Mouse (Mus musculus) liver, postnatal 0 days (tissue): ENCODE measurements around the gene Aqp6. TPM values are rescaled to one million over a fixed set of nuclear protein-coding genes. Genes with fewer than 3 reads are reported as not detected.
A peak's percentile ranks its signal among the peaks of the same experiment; 100 is the strongest.

Experiments
- ATAC-seq: fragments of 200-750 bp; cut with Nextera tagmentation; 2 replicates; pipeline ENCODE4 v1.8.0; 2017; ENCODE audit warnings: mild to moderate bottlenecking, moderate library complexity
- DNase-seq: peaks from one replicate; pipeline ENCODE4 v3.0.0-alpha.2; 2016
- H3K27ac ChIP-seq: fragments of 300-500 bp; sonication (generic); 2 replicates; pipeline ENCODE4 v1.5.1; 2014; ENCODE audit warnings: antibody characterized with exemption, moderate library complexity, mild to moderate bottlenecking, low read depth
- H3K27me3 ChIP-seq: fragments of 300-500 bp; sonication (generic); 2 replicates; pipeline ENCODE4 v1.6.1; 2014; ENCODE audit warnings: low read length, control low read depth, mixed read lengths; ENCODE audit not compliant: insufficient read depth
- H3K36me3 ChIP-seq: fragments of 300-500 bp; sonication (generic); replicated peaks from 2 replicates; pipeline ENCODE4 v1.6.1; 2014; ENCODE audit warnings: mild to moderate bottlenecking, control low read depth, low read length, moderate library complexity, mixed read lengths; ENCODE audit not compliant: insufficient read depth
- H3K4me1 ChIP-seq: fragments of 300-500 bp; sonication (generic); 2 replicates; pipeline ENCODE4 v1.6.1; 2014; ENCODE audit warnings: antibody characterized with exemption, mild to moderate bottlenecking, control low read depth; ENCODE audit not compliant: insufficient read depth
- H3K4me2 ChIP-seq: fragments of 300-500 bp; sonication (generic); 2 replicates; pipeline ENCODE4 v1.6.1; 2014; ENCODE audit warnings: low read depth, mild to moderate bottlenecking, low read length, moderate library complexity, mixed read lengths
- H3K4me3 ChIP-seq: fragments of 300-500 bp; sonication (generic); 2 replicates; pipeline ENCODE4 v1.5.1; 2014; ENCODE audit warnings: low read depth, low read length
- H3K9ac ChIP-seq: fragments of 300-500 bp; sonication (generic); replicated peaks from 2 replicates; pipeline ENCODE4 v1.6.1; 2014; ENCODE audit warnings: mild to moderate bottlenecking, moderate library complexity
- H3K9me3 ChIP-seq: fragments of 300-500 bp; sonication (generic); 2 replicates; pipeline ENCODE4 v1.6.1; 2016; ENCODE audit warnings: mild to moderate bottlenecking, control low read depth, low read length, mixed read lengths
- CTCF ChIP-seq: sonication (generic); IDR thresholded peaks from 2 replicates; pipeline ENCODE4 v1.5.1; 2016; ENCODE audit warnings: antibody characterized with exemption, low read depth
- EP300 ChIP-seq: IDR thresholded peaks from 2 replicates; pipeline ENCODE4 v1.6.1; 2016; ENCODE audit warnings: antibody characterized with exemption, low read depth, mild to moderate bottlenecking
- WGBS: fragments of 180-500 bp; shearing (Covaris S2); extraction: QIAGEN DNeasy Blood & Tissue Kit; methylation state at CpG from one replicate; pipeline ENCODE4 v1.1.7; 2014; ENCODE audit not compliant: insufficient replicate concordance; 5-methylcytosine and 5-hydroxymethylcytosine counted together
- polyA plus RNA-seq: library from polyadenylated mRNA; unstranded; fragments of >200 nt; fragmentation: Nextera tagmentation; extraction: Ambion mirVana; gene quantifications from 2 replicates; pipeline ENCODE4 v1.2.1, GENCODE M21; 2015

The Aqp6 gene
- not detected in 2 replicates for polyA plus RNA-seq

DNA sequence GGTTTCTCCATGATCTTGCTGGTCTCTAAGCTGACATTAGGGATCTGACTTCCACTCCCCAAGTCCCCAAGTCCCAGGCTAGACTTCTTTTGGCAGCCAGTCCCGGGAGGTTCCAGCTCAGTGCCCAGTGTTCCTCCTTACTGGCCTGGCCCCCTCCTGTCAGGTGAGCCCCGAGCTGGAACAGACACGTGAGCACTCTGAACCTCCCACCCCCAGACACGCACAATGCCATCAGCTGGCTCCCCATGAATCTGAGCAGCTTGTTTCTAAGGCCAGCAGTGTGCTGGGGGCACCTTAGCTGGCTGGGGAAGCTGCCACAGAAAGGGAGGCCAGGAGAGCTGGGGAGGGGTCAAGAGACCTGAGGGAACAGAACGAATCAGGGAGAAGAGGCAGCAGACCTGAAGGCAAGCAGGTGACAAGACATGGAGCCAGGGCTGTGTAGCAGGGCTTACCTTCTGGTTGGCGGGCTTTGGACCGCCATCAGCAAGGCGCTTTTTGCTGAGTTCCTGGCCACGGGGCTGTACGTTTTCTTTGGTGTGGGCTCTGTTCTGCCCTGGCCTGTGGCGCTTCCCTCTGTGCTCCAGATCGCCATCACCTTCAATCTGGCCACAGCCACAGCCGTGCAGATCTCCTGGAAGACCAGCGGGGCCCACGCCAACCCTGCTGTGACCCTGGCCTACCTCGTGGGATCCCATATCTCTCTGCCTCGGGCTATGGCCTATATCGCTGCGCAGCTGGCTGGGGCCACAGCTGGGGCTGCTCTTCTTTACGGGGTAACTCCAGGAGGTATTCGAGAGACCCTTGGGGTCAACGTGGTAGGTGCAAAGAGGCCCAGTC lies at the start of gene Aqp6:
Gene Aqp6 (plus strand): TSS at position 415 of the 837 bp plus-strand sequence.
- ATAC-seq = no peak
- Histone ChIP-seq H3K36me3 (no peaks in the 10 kb centered on the region), H3K9me3 (no peaks in the 10 kb centered on the region), H3K27me3 (peaks cover 29% of the 10 kb centered on the region), H3K9ac (no peak within 1 kb of the TSS), H3K4me3 (no peak within 1 kb of the TSS), H3K27ac (no peak within 1 kb of the TSS), H3K4me1 (no peaks in the 10 kb centered on the region), H3K4me2 (no peak within 1 kb of the TSS)
- TF ChIP-seq CTCF (no peak), EP300 (no peak)
- WGBS = 63% methylated on average over 22 of the region's 22 CpGs
- DNase-seq = no peak

DNA sequence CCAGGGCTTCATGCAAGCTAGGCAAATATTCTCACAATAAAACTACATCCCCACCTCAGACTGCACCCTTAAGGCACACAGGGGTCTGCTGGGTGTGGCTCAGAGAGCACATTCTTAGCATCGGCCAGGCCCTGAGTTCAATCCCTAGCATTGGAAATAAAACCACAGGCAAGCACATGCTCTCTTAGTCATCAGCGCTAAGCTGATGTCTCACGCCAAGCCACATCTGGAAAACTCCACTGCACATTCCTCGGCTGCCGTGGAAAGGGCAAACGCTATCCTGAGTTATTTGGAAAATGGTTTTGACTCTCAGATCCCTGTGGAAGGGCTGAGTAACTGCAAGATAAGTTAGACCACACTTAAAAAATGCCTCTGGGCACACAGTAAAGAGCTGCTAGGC lies 47.4 kb upstream of the Aqp6 start:
- DNase-seq = no peak
- 65% methylated on average over 6 of the region's 6 CpGs for WGBS
- Histone ChIP-seq H3K4me2 (no peak overlapping the region), H3K4me1 (no peaks in the 10 kb centered on the region), H3K4me3 (no peak overlapping the region), H3K27ac (no peak overlapping the region), H3K27me3 (no peaks in the 10 kb centered on the region), H3K9ac (no peak overlapping the region), H3K36me3 (no peaks in the 10 kb centered on the region), H3K9me3 (no peaks in the 10 kb centered on the region)
- no peak for ATAC-seq
- no peak for TF ChIP-seq CTCF
- TF ChIP-seq EP300 = no peak

DNA sequence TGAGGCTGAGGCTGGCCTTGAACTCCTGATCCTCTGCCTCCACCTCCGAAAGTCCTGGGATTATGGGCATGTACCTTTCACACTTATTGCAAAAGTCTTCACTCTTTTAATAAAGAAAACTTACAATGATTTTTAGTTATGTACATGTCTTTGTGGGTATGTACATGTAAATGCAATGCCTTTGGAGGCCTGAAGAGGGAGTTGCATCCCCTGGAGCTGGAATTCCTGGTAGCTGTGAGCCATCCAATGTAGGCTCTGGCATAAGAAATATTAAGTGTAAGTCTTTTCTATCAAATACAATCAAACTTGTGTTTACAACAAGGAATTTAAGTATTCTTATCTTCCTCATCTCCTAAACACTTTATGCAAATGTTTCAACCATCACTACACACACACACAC lies 42.3 kb upstream of the Aqp6 start:
- ATAC-seq = no peak
- Histone ChIP-seq H3K9me3 (no peaks in the 10 kb centered on the region), H3K4me3 (no peak overlapping the region), H3K36me3 (no peaks in the 10 kb centered on the region), H3K27me3 (no peaks in the 10 kb centered on the region), H3K9ac (no peak overlapping the region), H3K4me1 (no peaks in the 10 kb centered on the region), H3K27ac (no peak overlapping the region), H3K4me2 (no peak overlapping the region)
- no peak for DNase-seq
- TF ChIP-seq EP300 = no peak
- no peak for TF ChIP-seq CTCF
- 64% methylated on average over 1 of the region's 1 CpGs for WGBS

DNA sequence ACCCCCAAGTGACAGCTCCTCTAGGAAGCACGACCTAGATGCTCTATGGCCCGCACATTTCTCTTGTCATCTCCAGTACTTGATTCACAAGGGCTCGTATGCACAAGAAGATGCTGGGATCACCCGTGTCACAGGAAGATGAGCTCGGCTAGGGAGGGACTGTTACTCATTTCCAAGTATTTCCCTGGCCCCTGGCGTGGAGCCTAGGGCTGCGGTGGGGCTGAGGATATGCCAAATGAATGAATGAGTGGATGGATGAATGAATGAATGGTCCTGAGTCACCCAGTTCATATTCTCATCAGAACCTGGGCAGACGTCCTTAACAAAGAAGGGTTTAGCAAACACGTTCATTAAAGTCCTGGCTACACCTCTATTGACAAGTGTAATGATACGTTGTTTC lies 41.0 kb upstream of the Aqp6 start:
- ATAC-seq = no peak
- 68% methylated on average over 10 of the region's 10 CpGs for WGBS
- TF ChIP-seq EP300 = no peak
- TF ChIP-seq CTCF = no peak

DNA sequence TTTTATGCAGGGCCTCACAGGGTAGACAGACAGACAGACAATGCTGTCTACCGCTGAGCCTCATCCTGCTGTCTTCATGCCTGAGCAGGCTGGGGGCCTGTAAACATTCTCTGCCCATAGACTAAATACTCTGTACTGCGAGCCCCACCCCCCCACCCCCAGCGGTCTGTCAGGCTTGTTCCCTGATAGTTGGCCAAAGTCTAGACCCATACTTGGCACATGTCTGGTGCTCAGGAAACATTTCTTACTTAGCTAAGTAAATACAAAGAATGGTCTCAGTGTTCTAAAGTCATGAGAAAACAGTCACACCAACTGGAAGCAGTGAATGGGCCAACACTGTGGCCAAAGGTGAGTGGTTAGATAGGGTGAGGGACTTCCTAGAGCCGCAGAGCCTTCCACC lies 33.8 kb upstream of the Aqp6 start:
- H3K27me3 ChIP-seq = no peaks in the 10 kb centered on the region
- H3K9me3 ChIP-seq = no peaks in the 10 kb centered on the region
- H3K4me1 ChIP-seq = no peaks in the 10 kb centered on the region
- H3K27ac ChIP-seq = no peak overlapping the region
- TF ChIP-seq CTCF = no peak
- TF ChIP-seq EP300 = no peak
- no peak overlapping the region for H3K4me2 ChIP-seq
- no peak overlapping the region for H3K9ac ChIP-seq
- no peaks in the 10 kb centered on the region for H3K36me3 ChIP-seq
- 69% methylated on average over 4 of the region's 4 CpGs for WGBS
- DNase-seq (no peak), ATAC-seq (peak; percentile 17; the same call in 1 of the 2 replicates)
- H3K4me3 ChIP-seq = no peak overlapping the region

More for the DNA sequence above, 41.0 kb upstream of the Aqp6 start:
- H3K27me3 ChIP-seq = no peaks in the 10 kb centered on the region
- no peak overlapping the region for H3K4me2 ChIP-seq
- H3K9ac ChIP-seq = no peak overlapping the region
- no peaks in the 10 kb centered on the region for H3K9me3 ChIP-seq
- no peak overlapping the region for H3K4me3 ChIP-seq
- H3K36me3 ChIP-seq = no peaks in the 10 kb centered on the region
- no peak for DNase-seq
- H3K27ac ChIP-seq = no peak overlapping the region
- no peaks in the 10 kb centered on the region for H3K4me1 ChIP-seq

DNA sequence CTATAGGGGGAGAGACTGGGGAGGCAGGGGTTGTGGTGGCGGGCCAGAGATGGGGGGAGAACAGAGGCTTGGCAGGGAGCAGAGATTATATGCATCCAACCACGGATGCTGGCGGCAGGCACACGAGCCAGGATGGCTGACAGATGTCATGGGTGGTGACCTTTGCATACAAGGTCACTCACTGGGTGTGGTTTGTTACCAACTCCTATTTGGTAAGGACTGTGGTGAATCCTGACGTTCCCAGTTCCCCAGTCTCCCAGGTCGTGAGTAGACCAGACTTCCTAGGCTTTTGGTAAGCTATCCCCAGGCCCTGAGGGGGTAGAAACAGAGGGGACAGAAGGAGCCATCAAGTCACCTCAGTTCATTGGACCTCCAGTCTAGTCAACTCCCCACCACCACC lies 32.5 kb upstream of the Aqp6 start:
- no peak for DNase-seq
- ATAC-seq = no peak
- WGBS = 57% methylated on average over 6 of the region's 6 CpGs
- Histone ChIP-seq H3K36me3 (no peaks in the 10 kb centered on the region), H3K27me3 (no peaks in the 10 kb centered on the region), H3K27ac (no peak overlapping the region), H3K4me2 (no peak overlapping the region), H3K9ac (no peak overlapping the region), H3K9me3 (no peaks in the 10 kb centered on the region), H3K4me1 (no peaks in the 10 kb centered on the region), H3K4me3 (no peak overlapping the region)
- no peak for TF ChIP-seq CTCF
- no peak for TF ChIP-seq EP300
